Mouse (Mus musculus) heart, postnatal 0 days (tissue): Measurements from ENCODE around the gene Exosc10.

ENCODE experiments used
- CTCF ChIP-seq: IDR thresholded peaks from 2 replicates; pipeline ENCODE4 v1.5.1; 2016; ENCODE audit warnings: antibody characterized with exemption, control low read depth, low read depth
- EP300 ChIP-seq: IDR thresholded peaks from 2 replicates; pipeline ENCODE4 v1.6.1; 2016; ENCODE audit warnings: antibody characterized with exemption, low read depth

- TF ChIP-seq CTCF, result no peak
- TF ChIP-seq EP300, result no peak
Measured at GRCm38 (mm10) chr4:148563595-148563994, 5.4 kb downstream of the Exosc10 start.
